Mouse (Mus musculus): ENCODE data around the gene Rpgrip1. TPM values are rescaled to one million over a fixed set of nuclear protein-coding genes. Genes with fewer than 3 reads are reported as not detected.
A peak's percentile ranks its signal among the peaks of the same experiment; 100 is the strongest.

Gene Rpgrip1
- polyA plus RNA-seq, 1 experiment from 2014 or later: 38.4 TPM

GRCm38 (mm10) chr14:52104677-52105285, 5.7 kb upstream of the Rpgrip1 start:
- H3K9me3 ChIP-seq (ENCODE audit: low read length): no peaks in the 10 kb centered on the region
- DNase-seq (ENCODE audit: low spot score): no peak

GRCm38 (mm10) chr14:52105308-52105707, 5.2 kb upstream of the Rpgrip1 start:
- WGBS: 53% methylated on average over 2 of the region's 2 CpGs

More at GRCm38 (mm10) chr14:52104677-52105285, 5.7 kb upstream of the Rpgrip1 start:
- 35% methylated on average over 7 of the region's 7 CpGs for WGBS
- Histone ChIP-seq H3K4me2 (replicated peaks; ENCODE audit: low read depth, low read length) (peak overlapping the region; percentile 54), H3K27ac (ENCODE audit: low read length) (peak overlapping the region; percentile 94), H3K4me1 (ENCODE audit: insufficient read depth, low read depth, low read length) (peaks cover 11% of the 10 kb centered on the region; the same call in 1 of the 2 replicates), H3K36me3 (ENCODE audit: insufficient read depth, low read length) (no peaks in the 10 kb centered on the region), H3K27me3 (replicated peaks; ENCODE audit: insufficient read depth, low read length) (no peaks in the 10 kb centered on the region), H3K4me3 (ENCODE audit: low read depth, low read length) (peak overlapping the region; percentile 10; the same call in 1 of the 2 replicates), H3K9ac (replicated peaks; ENCODE audit: low read depth) (peak overlapping the region; percentile 48)
- no peak; the same call in 1 of the 2 replicates for TF ChIP-seq EP300 (IDR thresholded peaks at IDR 0.05)
- peak; percentile 35 for TF ChIP-seq CTCF (IDR thresholded peaks at IDR 0.05)
- peak; percentile 0; the same call in 1 of the 2 replicates for ATAC-seq

GRCm38 (mm10) chr14:52106741-52107140, 3.8 kb upstream of the Rpgrip1 start:
- no peaks in the 10 kb centered on the region for H3K9me3 ChIP-seq (ENCODE audit: low read length)
- no peaks in the 10 kb centered on the region for H3K36me3 ChIP-seq (ENCODE audit: insufficient read depth, low read length)
- WGBS: 1% methylated on average over 10 of the region's 10 CpGs
- peak overlapping the region; percentile 13 for H3K9ac ChIP-seq (replicated peaks; ENCODE audit: low read depth)
- no peak for TF ChIP-seq CTCF (IDR thresholded peaks at IDR 0.05)
- peak; percentile 47 for TF ChIP-seq EP300 (IDR thresholded peaks at IDR 0.05)
- H3K4me3 ChIP-seq (ENCODE audit: low read depth, low read length): no peak overlapping the region
- peak overlapping the region; percentile 25; the same call in 1 of the 2 replicates for H3K4me2 ChIP-seq (replicated peaks; ENCODE audit: low read depth, low read length)
- peak overlapping the region; percentile 91 for H3K27ac ChIP-seq (ENCODE audit: low read length)
- H3K27me3 ChIP-seq (replicated peaks; ENCODE audit: insufficient read depth, low read length): no peaks in the 10 kb centered on the region
- ATAC-seq (peak; percentile 13), DNase-seq (ENCODE audit: low spot score) (peak; percentile 95)
- peaks cover 6% of the 10 kb centered on the region; the same call in 1 of the 2 replicates for H3K4me1 ChIP-seq (ENCODE audit: insufficient read depth, low read depth, low read length)

More at GRCm38 (mm10) chr14:52105308-52105707, 5.2 kb upstream of the Rpgrip1 start:
- Histone ChIP-seq H3K4me2 (replicated peaks; ENCODE audit: low read depth, low read length) (no peak overlapping the region), H3K36me3 (ENCODE audit: insufficient read depth, low read length) (no peaks in the 10 kb centered on the region), H3K9me3 (ENCODE audit: low read length) (no peaks in the 10 kb centered on the region), H3K4me3 (ENCODE audit: low read depth, low read length) (no peak overlapping the region), H3K27me3 (replicated peaks; ENCODE audit: insufficient read depth, low read length) (no peaks in the 10 kb centered on the region), H3K9ac (replicated peaks; ENCODE audit: low read depth) (no peak overlapping the region), H3K4me1 (ENCODE audit: insufficient read depth, low read depth, low read length) (peaks cover 10% of the 10 kb centered on the region; the same call in 1 of the 2 replicates), H3K27ac (ENCODE audit: low read length) (no peak overlapping the region)
- ATAC-seq (no peak), DNase-seq (ENCODE audit: low spot score) (no peak)
- no peak for TF ChIP-seq CTCF (IDR thresholded peaks at IDR 0.05)
- TF ChIP-seq EP300 (IDR thresholded peaks at IDR 0.05): no peak

GRCm38 (mm10) chr14:52108025-52108424, 2.5 kb upstream of the Rpgrip1 start:
- Histone ChIP-seq H3K9ac (replicated peaks; ENCODE audit: low read depth) (no peak overlapping the region), H3K4me2 (replicated peaks; ENCODE audit: low read depth, low read length) (no peak overlapping the region), H3K27me3 (replicated peaks; ENCODE audit: insufficient read depth, low read length) (no peaks in the 10 kb centered on the region), H3K27ac (ENCODE audit: low read length) (no peak overlapping the region), H3K4me3 (ENCODE audit: low read depth, low read length) (no peak overlapping the region), H3K4me1 (ENCODE audit: insufficient read depth, low read depth, low read length) (peaks cover 6% of the 10 kb centered on the region; the same call in 1 of the 2 replicates), H3K36me3 (ENCODE audit: insufficient read depth, low read length) (no peaks in the 10 kb centered on the region), H3K9me3 (ENCODE audit: low read length) (no peaks in the 10 kb centered on the region)
- no peak for ATAC-seq
- 82% methylated on average over 2 of the region's 2 CpGs for WGBS
- TF ChIP-seq CTCF (IDR thresholded peaks at IDR 0.05) (no peak), EP300 (IDR thresholded peaks at IDR 0.05) (no peak)
- no peak for DNase-seq (ENCODE audit: low spot score)

GRCm38 (mm10) chr14:52114101-52114500, 3.6 kb downstream of the Rpgrip1 start:
- H3K36me3 ChIP-seq (ENCODE audit: insufficient read depth, low read length): no peaks in the 10 kb centered on the region
- H3K27ac ChIP-seq (ENCODE audit: low read length): no peak overlapping the region
- H3K9me3 ChIP-seq (ENCODE audit: low read length): no peaks in the 10 kb centered on the region
- no peak for ATAC-seq
- no peak overlapping the region for H3K4me2 ChIP-seq (replicated peaks; ENCODE audit: low read depth, low read length)
- no peak overlapping the region for H3K9ac ChIP-seq (replicated peaks; ENCODE audit: low read depth)
- H3K4me3 ChIP-seq (ENCODE audit: low read depth, low read length): no peak overlapping the region
- no peaks in the 10 kb centered on the region for H3K27me3 ChIP-seq (replicated peaks; ENCODE audit: insufficient read depth, low read length)
- no peaks in the 10 kb centered on the region for H3K4me1 ChIP-seq (ENCODE audit: insufficient read depth, low read depth, low read length)
- no peak for TF ChIP-seq CTCF (IDR thresholded peaks at IDR 0.05)
- no peak for TF ChIP-seq EP300 (IDR thresholded peaks at IDR 0.05)
- no peak for DNase-seq (ENCODE audit: low spot score)
- 77% methylated on average over 1 of the region's 1 CpGs for WGBS

GRCm38 (mm10) chr14:52117241-52117640, 6.7 kb downstream of the Rpgrip1 start:
- no peak for ATAC-seq
- H3K4me3 ChIP-seq (ENCODE audit: low read depth, low read length): no peak overlapping the region
- WGBS: 94% methylated on average over 5 of the region's 5 CpGs

More at GRCm38 (mm10) chr14:52117241-52117640, 6.7 kb downstream of the Rpgrip1 start:
- Histone ChIP-seq H3K9me3 (ENCODE audit: low read length) (no peaks in the 10 kb centered on the region), H3K27ac (ENCODE audit: low read length) (no peak overlapping the region), H3K27me3 (replicated peaks; ENCODE audit: insufficient read depth, low read length) (no peaks in the 10 kb centered on the region), H3K4me1 (ENCODE audit: insufficient read depth, low read depth, low read length) (no peaks in the 10 kb centered on the region), H3K9ac (replicated peaks; ENCODE audit: low read depth) (no peak overlapping the region), H3K36me3 (ENCODE audit: insufficient read depth, low read length) (no peaks in the 10 kb centered on the region), H3K4me2 (replicated peaks; ENCODE audit: low read depth, low read length) (no peak overlapping the region)
- DNase-seq (ENCODE audit: low spot score): no peak
- TF ChIP-seq CTCF (IDR thresholded peaks at IDR 0.05) (no peak), EP300 (IDR thresholded peaks at IDR 0.05) (no peak)
